Mouse (Mus musculus) lung, adult 2 months (tissue): ENCODE measurements around the gene Gm9944.

Experiments used
- CTCF ChIP-seq: fragments of 200-500 bp; IDR thresholded peaks from 2 replicates; pipeline ENCODE4 v1.5.1; 2011; ENCODE audit warnings: mild to moderate bottlenecking, low read length, control low read depth; ENCODE audit not compliant: insufficient read depth
- POLR2A ChIP-seq: fragments of 200-500 bp; IDR thresholded peaks from 2 replicates; pipeline ENCODE4 v1.6.1; 2011; ENCODE audit warnings: low read depth, mild to moderate bottlenecking, control low read depth, low read length, borderline replicate concordance; ENCODE audit errors: extremely low read depth

- TF ChIP-seq POLR2A = no peak
- no peak for TF ChIP-seq CTCF
Observed at GRCm38 (mm10) chr4:144408290-144408689, 44.8 kb downstream of the Gm9944 start, which contains the start of gene Pramef12.
